Mouse (Mus musculus): ENCODE data around the gene Ushbp1.

DNA sequence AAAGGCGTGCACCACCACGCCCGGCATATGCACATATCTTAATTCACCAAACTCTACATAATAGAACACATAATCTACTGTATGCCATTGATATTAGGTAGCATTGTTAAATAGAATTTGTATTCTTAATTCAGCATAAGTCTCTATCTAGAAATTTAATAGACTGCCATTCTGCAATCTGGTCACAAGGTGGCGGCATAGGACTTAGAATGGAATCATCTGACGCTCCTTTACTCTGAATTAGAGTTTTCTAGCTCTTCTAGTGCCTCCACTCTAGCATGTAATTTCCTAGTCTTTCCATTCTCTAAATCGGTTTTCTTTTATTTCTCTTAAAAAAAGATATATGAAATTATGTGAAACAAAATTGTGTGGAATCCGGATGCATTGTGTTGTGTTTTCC is 45.8 kb upstream of the Ushbp1 start:
- TF ChIP-seq CTCF (IDR thresholded peaks at IDR 0.05; ENCODE audit: insufficient read depth, low read depth, low read length) (no peak), POLR2A (IDR thresholded peaks at IDR 0.05; ENCODE audit: insufficient read depth, low read depth, low read length) (no peak)

Data from olfactory bulb, adult 2 months (tissue).